8 mouse cellular contexts compared by ENCODE assay signal in the genomic region with DNA sequence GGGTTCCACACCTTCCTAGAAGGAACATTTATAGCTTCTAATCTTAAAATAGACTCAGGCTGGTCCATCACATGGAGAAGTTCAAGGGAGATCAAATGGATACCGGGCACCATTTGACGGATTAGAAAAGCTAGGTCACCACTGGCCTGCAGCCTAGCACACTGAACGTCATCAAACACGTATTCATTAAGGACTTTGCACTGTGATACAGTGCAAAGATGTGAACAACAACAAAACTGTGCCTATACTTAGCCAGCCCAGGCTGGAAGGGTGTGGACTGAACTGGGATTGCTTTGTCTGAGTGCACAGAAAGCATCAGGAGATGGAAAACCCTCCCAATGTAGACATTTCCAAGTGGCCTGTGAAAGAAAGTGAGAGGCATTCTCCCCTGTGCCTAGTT. TPM values are rescaled to one million over a fixed set of nuclear protein-coding genes. Genes with fewer than 3 reads are reported as not detected.
DNase-seq lines count a peak whose midpoint lies in the region; ATAC-seq and TF ChIP-seq lines count a peak whose summit lies in the region.

No protein-coding gene starts in this region.

- dilution Hi-C loops in CH12.LX (cut with MboI; ENCODE audit: extremely low pct_ligation_motif_present, extremely low pct_unique_long_range_greater_than_20kb, low sequenced_read_pairs): no loop called here

- 82% methylated on average over 4 of the region's 4 CpGs for WGBS in forebrain, embryonic 13.5 days
- 81% methylated on average over 4 of the region's 4 CpGs for WGBS in liver, embryonic 13.5 days (ENCODE audit: insufficient replicate concordance)

- TF ChIP-seq EP300 in CH12.LX (IDR thresholded peaks at IDR 0.05; ENCODE audit: low read length): no peak

- H3K36me3 ChIP-seq in CH12.LX (replicated peaks in 1 of 2; ENCODE audit: control insufficient read depth in 1 of 2, insufficient read depth in 1 of 2, low read length in 1 of 2): peaks cover 0 to 8% of the 10 kb centered on the region in 2 experiments
- peaks cover 10% of the 10 kb centered on the region; the same call in 1 of the 2 replicates for H3K36me3 ChIP-seq in forebrain, embryonic 13.5 days (ENCODE audit: poor library complexity, severe bottlenecking)
- no peaks in the 10 kb centered on the region for H3K36me3 ChIP-seq in liver, embryonic 13.5 days

- no peak overlapping the region for H3K27ac ChIP-seq in CH12.LX (ENCODE audit: insufficient read depth, low read depth)
- peak overlapping the region; percentile 98 for H3K27ac ChIP-seq in forebrain, embryonic 13.5 days
- H3K27ac ChIP-seq in liver, embryonic 13.5 days: peak overlapping the region; percentile 81; the same call in 1 of the 2 replicates

- TF ChIP-seq CTCF in CH12.LX (conservative IDR thresholded peaks at IDR 0.05 in 1 of 2, IDR thresholded peaks at IDR 0.05 in 1 of 2; ENCODE audit: low read depth in 2 of 2, low read length in 2 of 2): no peak

- H3K79me2 ChIP-seq in CH12.LX (replicated peaks; ENCODE audit: control insufficient read depth, extremely low read depth, insufficient read depth, poor library complexity, severe bottlenecking): no peaks in the 10 kb centered on the region

- no peak for TF ChIP-seq POLR2A in CH12.LX (IDR thresholded peaks at IDR 0.05; ENCODE audit: low read depth, low read length)

- H3K27me3 ChIP-seq in CH12.LX (replicated peaks): peaks cover 32% of the 10 kb centered on the region
- H3K27me3 ChIP-seq in forebrain, embryonic 13.5 days: no peaks in the 10 kb centered on the region
- H3K27me3 ChIP-seq in liver, embryonic 13.5 days: no peaks in the 10 kb centered on the region

- H3K4me1 ChIP-seq in CH12.LX (ENCODE audit: control insufficient read depth in 1 of 2, insufficient read depth in 2 of 2): peaks cover 4 to 14% of the 10 kb centered on the region in 2 experiments
- H3K4me1 ChIP-seq in forebrain, embryonic 13.5 days: peaks cover 20% of the 10 kb centered on the region
- H3K4me1 ChIP-seq in liver, embryonic 13.5 days (replicated peaks): peaks cover 10% of the 10 kb centered on the region

- peak; percentile 16 for ATAC-seq in forebrain, embryonic 13.5 days
- no peak for ATAC-seq in liver, embryonic 13.5 days (ENCODE audit: low read depth)

- peak; percentile 83 for DNase-seq in gastrocnemius, adult 18-20 months (ENCODE audit: low spot score)
- DNase-seq in gastrocnemius, postnatal 14 days: no peak
- no peak for DNase-seq in CH12.LX (ENCODE audit: extremely low read depth)
- DNase-seq in liver, embryonic 13.5 days: no peak
- no peak for DNase-seq in natural killer cell, adult 2 months (ENCODE audit: low spot score in 2 of 2)
- DNase-seq in layer of hippocampus, adult 8-10 months (ENCODE audit: low spot score in 2 of 2): no peak
- DNase-seq in left cerebral cortex, postnatal 14 days (ENCODE audit: low spot score in 2 of 2): no peak

- no peak for TF ChIP-seq RAD21 in CH12.LX (IDR thresholded peaks at IDR 0.05; ENCODE audit: low read depth, low read length)

- H3K4me3 ChIP-seq in CH12.LX (replicated peaks in 1 of 3; ENCODE audit: low read depth in 2 of 3, low read length in 2 of 3, poor library complexity in 1 of 3): peak overlapping the region in 2 of 3 experiments; percentile 63 to 87
- H3K4me3 ChIP-seq in forebrain, embryonic 13.5 days: peak overlapping the region; percentile 47
- H3K4me3 ChIP-seq in liver, embryonic 13.5 days (replicated peaks): 0 out of 2 replicates have a peak overlapping the region, but pooled peaks have one; percentile 58

- peak overlapping the region; percentile 83 for H3K4me2 ChIP-seq in CH12.LX (ENCODE audit: insufficient read depth, low read depth, poor library complexity, severe bottlenecking)
- H3K4me2 ChIP-seq in forebrain, embryonic 13.5 days: peak overlapping the region; percentile 73
- peak overlapping the region; percentile 75 for H3K4me2 ChIP-seq in liver, embryonic 13.5 days

- no peaks in the 10 kb centered on the region for H3K9me3 ChIP-seq in CH12.LX (replicated peaks; ENCODE audit: low read length)
- no peaks in the 10 kb centered on the region for H3K9me3 ChIP-seq in forebrain, embryonic 13.5 days (replicated peaks)
- no peaks in the 10 kb centered on the region for H3K9me3 ChIP-seq in liver, embryonic 13.5 days (replicated peaks)

- intact Hi-C loops in gastrocnemius, postnatal 14 days (cut with DNase I; ENCODE audit: low total_unique reads): no loop called here
- intact Hi-C loops in left cerebral cortex, postnatal 14 days (cut with DNase I): no loop called here

- in situ Hi-C loops in CH12.LX (cut with MboI; ENCODE audit: low pct_ligation_motif_present, low pct_unique_long_range_greater_than_20kb, low sequenced_read_pairs): no loop called here

- H3K9ac ChIP-seq in CH12.LX (ENCODE audit: insufficient read depth, low read depth): peak overlapping the region; percentile 74; the same call in 1 of the 2 replicates
- H3K9ac ChIP-seq in forebrain, embryonic 13.5 days: peak overlapping the region; percentile 81
- peak overlapping the region; percentile 64; the same call in 1 of the 2 replicates for H3K9ac ChIP-seq in liver, embryonic 13.5 days

TF ChIP-seq in CH12.LX, 34 proteins besides CTCF, POLR2A, EP300 and RAD21 (continues in another document):
- TF ChIP-seq ELF1 (IDR thresholded peaks at IDR 0.05; ENCODE audit: low read depth, low read length): no peak
- no peak for TF ChIP-seq MAFK (IDR thresholded peaks at IDR 0.05; ENCODE audit: insufficient replicate concordance, low read length)
- no peak for TF ChIP-seq CHD2 (IDR thresholded peaks at IDR 0.05; ENCODE audit: low read length)
- TF ChIP-seq SIN3A (IDR thresholded peaks at IDR 0.05; ENCODE audit: low read length): no peak
- TF ChIP-seq MYC (IDR thresholded peaks at IDR 0.05; ENCODE audit: low read depth, low read length): no peak
- no peak for TF ChIP-seq GABPA (IDR thresholded peaks at IDR 0.05; ENCODE audit: insufficient replicate concordance, low read depth, low read length)
- TF ChIP-seq JUN (IDR thresholded peaks at IDR 0.05; ENCODE audit: insufficient read depth, low read depth, low read length): no peak
- TF ChIP-seq ZNF384 (IDR thresholded peaks at IDR 0.05; ENCODE audit: low read depth, low read length): no peak
- no peak for TF ChIP-seq NRF1 (IDR thresholded peaks at IDR 0.05; ENCODE audit: low read depth, low read length)
- TF ChIP-seq TBP (conservative IDR thresholded peaks at IDR 0.05; ENCODE audit: low read depth, low read length): no peak
- no peak for TF ChIP-seq ZMIZ1 (IDR thresholded peaks at IDR 0.05; ENCODE audit: low read depth, low read length)
- no peak for TF ChIP-seq TCF12 (IDR thresholded peaks at IDR 0.05; ENCODE audit: low read depth, low read length)

RNA-seq across cellular contexts. Expression of a gene that starts 0.8 kb away (rescaled TPM):
- 10 to 100 TPM; 21.1 to 25.5 TPM for total RNA-seq in gastrocnemius, adult 18-20 months (2021)
- total RNA-seq in gastrocnemius, postnatal 14 days (2021): 10 to 100 TPM; 13.2 to 15.4 TPM
- total RNA-seq in CH12.LX (2012; rRNA removed): 8.1 and 13.7 TPM in 2 replicates
- 3.8 and 5.6 TPM in 2 replicates for total RNA-seq in CH12.LX (2014; rRNA removed)
- polyA plus RNA-seq in CH12.LX (2012; ENCODE audit: insufficient read length, low read depth): 9.4 and 14.2 TPM in 2 replicates
- polyA plus RNA-seq in forebrain, embryonic 13.5 days (2015; fragmentation: Nextera tagmentation; extraction: Ambion mirVana): 12.5 and 13.4 TPM in 2 replicates
- polyA plus RNA-seq in liver, embryonic 13.5 days (2015; fragmentation: Nextera tagmentation; extraction: Ambion mirVana): 0.81 and 1.5 TPM in 2 replicates
- total RNA-seq in layer of hippocampus, adult 8-10 months (2022): 10 to 100 TPM; 33.0 to 38.0 (median 35.2) TPM
- 10 to 100 TPM; 29.0 to 30.6 TPM for total RNA-seq in left cerebral cortex, postnatal 14 days (2021)

RNA-seq across cellular contexts. Expression of a gene that starts 16.4 kb away (rescaled TPM):
- 10 to 100 TPM; 38.5 to 46.1 TPM for total RNA-seq in gastrocnemius, adult 18-20 months (2021)
- total RNA-seq in gastrocnemius, postnatal 14 days (2021): 10 to 100 TPM; 48.6 to 48.9 TPM
- not detected in 2 replicates for total RNA-seq in CH12.LX (2012; rRNA removed)
- total RNA-seq in CH12.LX (2014; rRNA removed): not detected in 2 replicates
- not detected in 2 replicates for polyA plus RNA-seq in CH12.LX (2012; ENCODE audit: insufficient read length, low read depth)
- 122 and 137 TPM in 2 replicates for polyA plus RNA-seq in forebrain, embryonic 13.5 days (2015; fragmentation: Nextera tagmentation; extraction: Ambion mirVana)
- polyA plus RNA-seq in liver, embryonic 13.5 days (2015; fragmentation: Nextera tagmentation; extraction: Ambion mirVana): 1.5 and 1.6 TPM in 2 replicates
- 100 to 1,000 TPM; 402 to 444 (median 420) TPM for total RNA-seq in layer of hippocampus, adult 8-10 months (2022)
- total RNA-seq in left cerebral cortex, postnatal 14 days (2021): 100 to 1,000 TPM; 520 to 530 TPM

RNA-seq across cellular contexts. Expression of a gene that starts 18.8 kb away (rescaled TPM):
- 10 to 100 TPM; 14.6 to 24.8 TPM for total RNA-seq in gastrocnemius, adult 18-20 months (2021)
- total RNA-seq in gastrocnemius, postnatal 14 days (2021): 10 to 100 TPM; 22.2 to 35.7 TPM
- total RNA-seq in CH12.LX (2012; rRNA removed): 0.46 and 0.72 TPM in 2 replicates
- total RNA-seq in CH12.LX (2014; rRNA removed): not detected in 2 replicates
- polyA plus RNA-seq in CH12.LX (2012; ENCODE audit: insufficient read length, low read depth): not detected in 2 replicates
- 1.8 and 2.5 TPM in 2 replicates for polyA plus RNA-seq in forebrain, embryonic 13.5 days (2015; fragmentation: Nextera tagmentation; extraction: Ambion mirVana)
- 8.4 and 10.0 TPM in 2 replicates for polyA plus RNA-seq in liver, embryonic 13.5 days (2015; fragmentation: Nextera tagmentation; extraction: Ambion mirVana)
- 10 to 100 TPM; 16.6 to 32.1 (median 21.9) TPM for total RNA-seq in layer of hippocampus, adult 8-10 months (2022)
- 10 to 100 TPM; 10.3 to 10.9 TPM for total RNA-seq in left cerebral cortex, postnatal 14 days (2021)

RNA-seq across cellular contexts. Expression of a gene that starts 35.6 kb away (rescaled TPM):
- total RNA-seq in gastrocnemius, adult 18-20 months (2021): not detected
- total RNA-seq in gastrocnemius, postnatal 14 days (2021): not detected
- total RNA-seq in CH12.LX (2012; rRNA removed) (not detected in 2 replicates), CH12.LX (2014; rRNA removed) (not detected in 2 replicates)
- polyA plus RNA-seq in CH12.LX (2012; ENCODE audit: insufficient read length, low read depth): not detected in 2 replicates
- not detected in 2 replicates for polyA plus RNA-seq in forebrain, embryonic 13.5 days (2015; fragmentation: Nextera tagmentation; extraction: Ambion mirVana)
- polyA plus RNA-seq in liver, embryonic 13.5 days (2015; fragmentation: Nextera tagmentation; extraction: Ambion mirVana): not detected in 2 replicates
- not detected for total RNA-seq in layer of hippocampus, adult 8-10 months (2022)
- total RNA-seq in left cerebral cortex, postnatal 14 days (2021): not detected

RNA-seq across cellular contexts. Expression of a gene that starts 39.9 kb away (rescaled TPM):
- total RNA-seq in gastrocnemius, adult 18-20 months (2021): 10 to 100 TPM; 30.6 to 31.9 TPM
- total RNA-seq in gastrocnemius, postnatal 14 days (2021): 10 to 100 TPM; 18.5 to 19.0 TPM
- 23.6 and 28.0 TPM in 2 replicates for total RNA-seq in CH12.LX (2012; rRNA removed)
- total RNA-seq in CH12.LX (2014; rRNA removed): 11.5 and 12.8 TPM in 2 replicates
- polyA plus RNA-seq in CH12.LX (2012; ENCODE audit: insufficient read length, low read depth): 9.7 and 10.7 TPM in 2 replicates
- 35.8 and 38.8 TPM in 2 replicates for polyA plus RNA-seq in forebrain, embryonic 13.5 days (2015; fragmentation: Nextera tagmentation; extraction: Ambion mirVana)
- 8.1 and 10.4 TPM in 2 replicates for polyA plus RNA-seq in liver, embryonic 13.5 days (2015; fragmentation: Nextera tagmentation; extraction: Ambion mirVana)
- total RNA-seq in layer of hippocampus, adult 8-10 months (2022): 10 to 100 TPM; 46.3 to 57.9 (median 53.6) TPM
- 10 to 100 TPM; 34.0 to 36.7 TPM for total RNA-seq in left cerebral cortex, postnatal 14 days (2021)

Comparison
In these comparisons a context has a peak if more than half of its experiments do, and no peak if none do; other contexts are left out.
1. RNA of a gene that starts 16.4 kb away (total RNA-seq): 520 to 530 TPM in left cerebral cortex, postnatal 14 days, 402 to 444 TPM in layer of hippocampus, adult 8-10 months, 48.6 to 48.9 TPM in gastrocnemius, postnatal 14 days and 38.5 to 46.1 TPM in gastrocnemius, adult 18-20 months; not detected in CH12.LX; every median in the first group is over 10 times any median in the second.
2. RNA of a gene that starts 18.8 kb away (total RNA-seq): 22.2 to 35.7 TPM in gastrocnemius, postnatal 14 days, 16.6 to 32.1 TPM in layer of hippocampus, adult 8-10 months, 14.6 to 24.8 TPM in gastrocnemius, adult 18-20 months and 10.3 to 10.9 TPM in left cerebral cortex, postnatal 14 days; 0.46 to 0.72 TPM in CH12.LX; every median in the first group is over 4 times any median in the second.
3. Peak in every context shown above with its lines, with median percentiles within 50 percentile points of each other: H3K4me2 ChIP-seq, H3K4me3 ChIP-seq and H3K9ac ChIP-seq.